In the genomic region with DNA sequence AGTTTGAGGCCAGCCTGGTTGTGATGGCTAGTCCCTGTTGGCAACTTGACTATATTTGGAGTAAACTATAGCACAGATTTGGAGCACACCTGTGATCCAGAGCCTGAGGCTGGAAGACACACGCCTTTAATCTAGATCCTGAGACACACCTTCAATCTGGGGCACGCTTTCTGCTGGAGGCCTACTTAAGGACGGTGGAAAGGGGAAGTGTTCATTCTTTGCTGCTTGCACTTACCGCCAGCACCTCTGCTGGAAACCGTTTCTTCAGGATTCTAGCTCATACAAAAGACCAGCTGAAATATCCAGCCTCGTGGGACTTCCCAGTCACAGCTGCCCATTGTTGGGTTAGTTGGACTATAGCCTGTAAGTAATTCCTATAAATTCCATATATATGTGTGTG, we compare ENCODE assay signal across 37 mouse cellular contexts. TPM values are rescaled to one million over a fixed set of nuclear protein-coding genes. Genes with fewer than 3 reads are reported as not detected.
DNase-seq lines count a peak whose midpoint lies in the region; ATAC-seq and TF ChIP-seq lines count a peak whose summit lies in the region.
"Had no signal": no experiment of that assay in that cellular context is flagged by ENCODE, and none has a peak within 500 bp of the region (broad histone marks: within the 10 kb centered on the region; RNA-seq: fewer than 3 reads in every experiment).

No protein-coding gene starts in this region.

- H3K4me3 ChIP-seq in bone marrow macrophage, adult 2 months (ENCODE audit: insufficient read depth, low read length): no peak overlapping the region
- H3K4me3 ChIP-seq: erythroblast, embryonic 14.5 days; heart, adult 2 months; heart, embryonic 12.5 days; layer of hippocampus, adult 2 months; limb, embryonic 13.5 days; liver, embryonic 12.5 days; midbrain, embryonic 10.5 days; stomach, embryonic 15.5 days had no signal

- DNase-seq in 416B (ENCODE audit: low read depth): peak; percentile 39
- DNase-seq in B cell, adult 2 months: peak; percentile 55 to 56
- DNase-seq in T-cell, adult 2 months (ENCODE audit: low spot score): no peak
- DNase-seq in kidney, adult 9 months: no peak
- no peak for DNase-seq in testis, postnatal 14 days (ENCODE audit: low spot score)
- DNase-seq: adrenal gland, adult 8-10 months; cerebellum, adult 11-12 months; cerebellum, postnatal 10 days; gastrocnemius, postnatal 25 days; heart, adult 2 months; kidney, adult 18-20 months; kidney, postnatal 36 days; lung, adult 18-20 months; right cerebral cortex, adult 18-20 months; right cerebral cortex, postnatal 4 days; thymus, postnatal 14 days had no signal

- TF ChIP-seq POLR2A in bone marrow macrophage, adult 2 months (IDR thresholded peaks at IDR 0.05; ENCODE audit: borderline replicate concordance, low read depth, low read length): no peak

- TF ChIP-seq CTCF in bone marrow macrophage, adult 2 months (IDR thresholded peaks at IDR 0.05; ENCODE audit: low read depth, low read length): no peak

- peak; percentile 51 for ATAC-seq in megakaryocyte progenitor cell, adult 5-6 weeks (replicated peaks; ENCODE audit: poor library complexity)
- ATAC-seq: forebrain, embryonic 16.5 days; hindbrain, embryonic 16.5 days; liver, embryonic 12.5 days; lung, postnatal 0 days; midbrain, embryonic 16.5 days had no signal

- H3K4me1 ChIP-seq in bone marrow macrophage, adult 2 months (ENCODE audit: control insufficient read depth, insufficient read depth, low read length): peaks cover 58% of the 10 kb centered on the region
- H3K4me1 ChIP-seq: limb, embryonic 13.5 days; liver, embryonic 12.5 days; stomach, embryonic 15.5 days had no signal

- 0 out of 2 replicates have a peak overlapping the region, but pooled peaks have one; percentile 5 for H3K27ac ChIP-seq in bone marrow macrophage, adult 2 months (ENCODE audit: insufficient read depth, low read depth, low read length)
- H3K27ac ChIP-seq: heart, adult 2 months; layer of hippocampus, adult 2 months; limb, embryonic 13.5 days; liver, embryonic 12.5 days; macrophage; midbrain, embryonic 10.5 days; stomach, embryonic 15.5 days had no signal

RNA-seq across cellular contexts. Expression of gene Aff1, which starts 10.4 kb away (rescaled TPM):
- polyA plus RNA-seq in bone marrow macrophage, adult 2 months (2012; ENCODE audit: insufficient read depth, insufficient read length, missing spikeins): 44.1 and 45.3 TPM in 2 replicates
- 78.6 and 86.8 TPM in 2 replicates for total RNA-seq in megakaryocyte progenitor cell, adult 5-6 weeks (2015)
- total RNA-seq in megakaryocyte progenitor cell, adult 5-6 weeks (2017): 34.1 and 44.3 TPM in 2 replicates

RNA-seq across cellular contexts. Expression of gene 1700016H13Rik, which starts 46.7 kb away (rescaled TPM):
- not detected in 2 replicates for polyA plus RNA-seq in bone marrow macrophage, adult 2 months (2012; ENCODE audit: insufficient read depth, insufficient read length, missing spikeins)
- total RNA-seq in megakaryocyte progenitor cell, adult 5-6 weeks (2015): 0.12 TPM in 1 of 2 replicates, not detected in the other
- total RNA-seq in megakaryocyte progenitor cell, adult 5-6 weeks (2017): not detected in 2 replicates
- total RNA-seq: adrenal gland, adult 8-10 months; adrenal gland, postnatal 4 days; heart, adult 2 months; layer of hippocampus, adult 2 months; layer of hippocampus, postnatal 25 days; left cerebral cortex, adult 8-10 months; left cerebral cortex, postnatal 36 days had no signal
- polyA plus RNA-seq: cortical plate, adult 2 months; embryonic facial prominence, embryonic 14.5 days; erythroblast, embryonic 14.5 days; hindbrain, embryonic 11.5 days; limb, embryonic 13.5 days; liver, embryonic 12.5 days; macrophage had no signal

Comparison
In these comparisons a context has a peak if more than half of its experiments do, and no peak if none do; other contexts are left out.
1. DNase-seq: peak in 416B (single experiment) and B cell, adult 2 months (2 of 2); none in T-cell, adult 2 months (single experiment), kidney, adult 9 months (single experiment) and testis, postnatal 14 days (single experiment).